Mouse (Mus musculus) urinary bladder, postnatal 0 days (tissue): Measurements from ENCODE around the gene Selenov. TPM values are rescaled to one million over a fixed set of nuclear protein-coding genes. Genes with fewer than 3 reads are reported as not detected.

ENCODE experiments used
- polyA plus RNA-seq: library from polyadenylated mRNA; unstranded; fragments of >200 nt; fragmentation: Nextera tagmentation; extraction: Ambion mirVana; gene quantifications from 2 replicates; pipeline ENCODE4 v1.2.1, GENCODE M21; 2015

Gene Selenov
- polyA plus RNA-seq, result 0.37 TPM in 1 of 2 replicates, not detected in the other

DNA sequence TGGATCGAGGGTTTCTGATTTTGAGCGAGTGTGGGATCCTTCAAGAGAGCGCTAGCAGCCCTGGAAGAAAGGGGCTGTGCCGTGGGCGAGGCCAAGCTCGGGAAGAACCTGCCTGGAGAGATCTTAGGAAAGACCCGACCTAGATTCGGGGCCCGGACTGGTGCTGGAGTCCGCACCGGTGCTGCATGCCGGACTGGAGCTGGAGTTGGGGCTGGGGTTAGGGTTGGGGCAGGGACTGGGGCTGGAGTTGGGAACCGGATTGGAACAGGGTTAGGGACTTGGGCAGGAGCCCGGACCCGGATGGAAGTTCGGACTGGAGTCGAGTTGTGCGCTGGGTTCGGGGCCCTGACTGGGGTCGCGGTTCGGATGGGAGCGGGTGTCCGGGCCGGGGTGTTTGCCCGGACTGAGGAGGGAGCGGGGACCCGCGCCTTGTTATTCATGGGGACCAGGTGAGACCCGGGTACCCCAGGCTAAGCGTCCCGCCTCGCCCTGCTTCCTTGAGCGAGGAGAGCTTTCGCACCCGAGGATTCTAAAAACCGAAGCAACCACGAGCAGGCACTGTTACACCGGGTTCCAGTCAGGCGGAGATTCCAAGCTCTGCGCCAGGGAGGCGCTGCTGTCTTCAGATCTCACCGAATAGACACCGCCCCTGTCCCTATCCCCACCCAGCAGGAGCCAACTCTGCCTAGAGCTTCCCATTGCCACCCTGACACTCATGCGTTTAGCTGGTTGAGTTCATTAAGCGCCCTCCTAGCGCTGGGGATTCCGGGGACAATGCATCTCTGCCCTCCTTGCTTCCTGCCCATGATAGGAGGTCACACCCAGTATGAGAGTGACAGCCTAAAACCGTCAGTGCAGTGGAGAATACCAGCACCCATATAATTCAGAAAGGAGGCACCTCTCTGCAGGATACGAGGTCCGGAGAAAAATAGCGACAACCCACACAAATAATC, at the start of gene Selenov:
TSS of gene Selenov (minus strand) at position 549 of the 953 bp plus-strand sequence.

GRCm38 (mm10) chr7:28338108-28338998, 47.4 kb upstream of the Selenov start, which contains the start of gene Supt5:
Gene Supt5, minus strand, starts transcription at chr7:28338746.

DNA sequence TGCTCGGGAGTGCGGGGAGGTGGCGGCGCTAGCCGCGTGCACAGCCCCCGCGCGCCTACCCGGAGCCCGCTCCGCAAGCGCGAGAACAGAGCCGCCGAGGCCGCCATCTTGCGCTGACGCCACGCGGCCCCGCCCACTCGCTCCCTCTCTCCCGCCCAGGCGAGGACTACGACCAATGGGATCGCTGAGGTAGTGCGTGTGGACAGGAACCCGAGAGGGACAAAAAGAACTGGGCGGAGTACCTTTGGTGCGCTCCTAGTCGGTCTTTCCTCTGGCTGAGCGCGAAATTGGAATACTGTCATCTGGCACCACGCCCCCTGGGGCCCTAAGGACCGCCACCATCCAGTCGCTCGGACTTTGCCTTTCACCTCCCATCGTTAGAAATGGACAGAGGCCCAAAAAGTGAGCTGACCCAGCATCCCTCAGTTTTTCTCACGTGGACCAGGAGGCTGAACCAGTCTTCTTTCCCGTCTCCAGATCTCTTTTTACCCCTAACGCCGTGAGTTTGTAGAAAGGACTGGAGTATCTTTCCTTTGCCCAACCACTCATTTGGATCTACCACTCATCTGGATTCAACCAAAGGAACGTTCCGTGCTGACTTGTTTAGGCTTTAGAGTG, 21.0 kb upstream of the Selenov start, which contains the start of gene Timm50:
TSS of gene Timm50 (minus strand) at position 147 of the 618 bp plus-strand sequence.

GRCm38 (mm10) chr7:28301616-28302433, 10.8 kb upstream of the Selenov start, which contains the start of gene Dll3:
Gene Dll3, minus strand, starts transcription at chr7:28302238.

GRCm38 (mm10) chr7:28277615-28278278, 13.2 kb downstream of the Selenov start, which contains the start of gene Eid2b:
Gene Eid2b, plus strand, starts transcription at chr7:28277739.

GRCm38 (mm10) chr7:28267129-28268041, 23.6 kb downstream of the Selenov start, which contains the start of gene Eid2:
Gene Eid2, plus strand, starts transcription at chr7:28267881.

Other genes with a start within 250 kb of the Selenov start
- 189 TPM in 2 replicates for gene Psmc4, start 241.1 kb downstream of the Selenov start, polyA plus RNA-seq
- gene Fcgbp, start 219.9 kb downstream of the Selenov start, polyA plus RNA-seq, result 0.45 and 0.64 TPM in 2 replicates
- 0.07 and 0.08 TPM in 2 replicates for gene 9530053A07Rik, start 161.7 kb downstream of the Selenov start, polyA plus RNA-seq
- 56.9 and 59.0 TPM in 2 replicates for gene Fbl, start 121.5 kb downstream of the Selenov start, polyA plus RNA-seq
- 5.0 and 7.3 TPM in 2 replicates for gene Dyrk1b, start 111.7 kb downstream of the Selenov start, polyA plus RNA-seq
- 2.6 and 4.0 TPM in 2 replicates for gene Eid2, start 23.3 kb downstream of the Selenov start, polyA plus RNA-seq
- 7.9 and 9.2 TPM in 2 replicates for gene Eid2b, start 13.4 kb downstream of the Selenov start, polyA plus RNA-seq
- gene Dll3, start 11.1 kb upstream of the Selenov start, polyA plus RNA-seq, result 0.17 TPM in 1 of 2 replicates, not detected in the other
- gene Timm50, start 20.9 kb upstream of the Selenov start, polyA plus RNA-seq, result 59.0 and 64.6 TPM in 2 replicates
- gene Supt5, start 47.6 kb upstream of the Selenov start, polyA plus RNA-seq, result 43.2 and 47.1 TPM in 2 replicates
- 718 and 753 TPM in 2 replicates for gene Rps16, start 59.5 kb upstream of the Selenov start, polyA plus RNA-seq
- 47.1 and 61.8 TPM in 2 replicates for gene Plekhg2, start 81.4 kb upstream of the Selenov start, polyA plus RNA-seq
- gene Zfp36, start 89.1 kb upstream of the Selenov start, polyA plus RNA-seq, result 49.3 and 49.5 TPM in 2 replicates
- 31.0 and 32.3 TPM in 2 replicates for gene Med29, start 101.5 kb upstream of the Selenov start, polyA plus RNA-seq
- 59.8 and 81.5 TPM in 2 replicates for gene Paf1, start 101.8 kb upstream of the Selenov start, polyA plus RNA-seq
- gene Gmfg, start 146.3 kb upstream of the Selenov start, polyA plus RNA-seq, result 15.1 and 21.8 TPM in 2 replicates
- gene Lrfn1, start 160.8 kb upstream of the Selenov start, polyA plus RNA-seq, result 1.3 and 1.4 TPM in 2 replicates
- not detected in 2 replicates for gene Ifnl2, start 219.3 kb upstream of the Selenov start, polyA plus RNA-seq
- gene Ifnl3, start 231.7 kb upstream of the Selenov start, polyA plus RNA-seq, result not detected in 2 replicates
- not detected in 2 replicates for gene Sycn, start 249.7 kb upstream of the Selenov start, polyA plus RNA-seq